Mouse (Mus musculus): ENCODE results near the gene Clca4b. TPM values are rescaled to one million over a fixed set of nuclear protein-coding genes. Genes with fewer than 3 reads are reported as not detected.

Clca4b gene
- polyA plus RNA-seq (2017; shearing (Covaris generic)), result not detected

DNA sequence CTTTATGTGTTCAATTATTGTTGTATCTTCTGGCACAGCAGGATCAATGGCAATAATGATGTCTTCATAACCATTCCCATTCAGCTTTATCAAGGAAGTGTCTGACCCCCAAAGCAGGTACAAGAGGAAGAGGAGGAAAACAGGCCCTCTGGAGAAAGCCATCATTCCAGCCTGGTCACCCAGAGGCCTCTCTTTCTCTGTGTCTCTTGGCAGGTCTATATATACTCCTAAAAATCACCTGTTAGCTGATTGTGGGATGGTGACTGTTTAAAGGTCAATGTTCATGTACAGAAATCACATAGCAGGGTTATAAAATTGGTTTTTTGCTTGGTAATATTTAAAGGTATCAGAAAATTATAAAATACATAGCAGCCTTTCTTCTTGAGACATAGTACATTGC lies at the start of gene Clca4b:
Clca4b (minus strand) TSS at position 195 of the 400 bp plus-strand sequence.

DNA sequence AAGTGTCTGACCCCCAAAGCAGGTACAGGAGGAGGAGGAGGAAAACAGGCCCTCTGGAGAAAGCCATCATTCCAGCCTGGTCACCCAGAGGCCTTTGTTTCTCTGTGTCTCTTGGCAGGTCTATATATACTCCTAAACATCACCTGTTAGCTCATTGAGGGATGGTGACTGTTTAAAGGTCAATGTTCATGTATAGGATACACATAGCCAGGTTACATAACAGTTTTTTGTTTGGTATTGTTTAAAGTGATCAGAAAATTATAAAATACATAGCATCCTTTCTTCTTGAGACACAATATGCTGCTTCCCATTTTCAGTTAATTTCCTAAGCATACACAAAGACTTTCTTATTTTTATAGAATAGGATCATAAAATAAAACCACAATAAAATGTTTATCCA lies 42.6 kb upstream of the Clca4b start, which contains the start of gene Clca4a:
Clca4a (minus strand) TSS at position 101 of the 400 bp plus-strand sequence.

Other genes with a start within 250 kb of the Clca4b start
- 216 TPM for gene Sh3glb1, start 212.2 kb downstream of the Clca4b start, polyA plus RNA-seq (2017; shearing (Covaris generic))
- gene Clca3a1, start 171.6 kb downstream of the Clca4b start, polyA plus RNA-seq (2017; shearing (Covaris generic)), result not detected
- gene Clca3a2, start 113.0 kb downstream of the Clca4b start, polyA plus RNA-seq (2017; shearing (Covaris generic)), result not detected
- gene Clca3b, start 83.2 kb downstream of the Clca4b start, polyA plus RNA-seq (2017; shearing (Covaris generic)), result not detected
- gene Clca4a, start 42.5 kb upstream of the Clca4b start, polyA plus RNA-seq (2017; shearing (Covaris generic)), result not detected
- not detected for gene Clca1, start 100.2 kb upstream of the Clca4b start, polyA plus RNA-seq (2017; shearing (Covaris generic))
- gene Clca2, start 166.9 kb upstream of the Clca4b start, polyA plus RNA-seq (2017; shearing (Covaris generic)), result not detected
- 8.0 TPM for gene Odf2l, start 186.1 kb upstream of the Clca4b start, polyA plus RNA-seq (2017; shearing (Covaris generic))

Measured in effector memory CD4-positive, alpha-beta T cell, adult 5 months (primary cell).